Mouse (Mus musculus): ENCODE results near the gene Reln. TPM values are rescaled to one million over a fixed set of nuclear protein-coding genes. Genes with fewer than 3 reads are reported as not detected.

Reln gene
- polyA plus RNA-seq, 1 experiment = 123 TPM

GRCm38 (mm10) chr5:21944579-21944978 lies 399.9 kb downstream of the Reln start:
- DNase-seq (ENCODE audit: extremely low spot score in 1 of 2, low spot score in 1 of 2) = no peak

- DNase-seq (ENCODE audit: extremely low spot score in 1 of 2, low spot score in 1 of 2) = no peak
These were observed 405.1 kb downstream of the Reln start for GRCm38 (mm10) chr5:21939405-21939804.

GRCm38 (mm10) chr5:21938138-21938537 lies 406.4 kb downstream of the Reln start:
- no peak for DNase-seq (ENCODE audit: extremely low spot score in 1 of 2, low spot score in 1 of 2)

- DNase-seq (ENCODE audit: extremely low spot score in 1 of 2, low spot score in 1 of 2) = no peak
These were observed 407.9 kb downstream of the Reln start for GRCm38 (mm10) chr5:21936627-21937026.

- DNase-seq (ENCODE audit: extremely low spot score in 1 of 2, low spot score in 1 of 2) = no peak
These were observed 408.4 kb downstream of the Reln start for GRCm38 (mm10) chr5:21936096-21936495.

GRCm38 (mm10) chr5:21934811-21935396 lies 409.6 kb downstream of the Reln start:
- DNase-seq (ENCODE audit: extremely low spot score in 1 of 2, low spot score in 1 of 2) = no peak

GRCm38 (mm10) chr5:21934173-21934698 lies 410.3 kb downstream of the Reln start:
- no peak for DNase-seq (ENCODE audit: extremely low spot score in 1 of 2, low spot score in 1 of 2)

GRCm38 (mm10) chr5:21933340-21934075 lies 411.0 kb downstream of the Reln start:
- peak in 1 of 2 experiments; percentile 42 for DNase-seq (ENCODE audit: extremely low spot score in 1 of 2, low spot score in 1 of 2)

- DNase-seq (ENCODE audit: extremely low spot score in 1 of 2, low spot score in 1 of 2) = no peak
These were observed 413.4 kb downstream of the Reln start for GRCm38 (mm10) chr5:21931151-21931550.

- DNase-seq (ENCODE audit: extremely low spot score in 1 of 2, low spot score in 1 of 2) = no peak
These were observed 424.2 kb downstream of the Reln start for GRCm38 (mm10) chr5:21920310-21920709.

- DNase-seq (ENCODE audit: extremely low spot score in 1 of 2, low spot score in 1 of 2) = no peak
These were observed 425.2 kb downstream of the Reln start for GRCm38 (mm10) chr5:21919281-21919780.

GRCm38 (mm10) chr5:21915973-21916372 lies 428.5 kb downstream of the Reln start:
- no peak for DNase-seq (ENCODE audit: extremely low spot score in 1 of 2, low spot score in 1 of 2)

- DNase-seq (ENCODE audit: extremely low spot score in 1 of 2, low spot score in 1 of 2) = no peak
These were observed 429.7 kb downstream of the Reln start for GRCm38 (mm10) chr5:21914776-21915175.

- no peak for DNase-seq (ENCODE audit: extremely low spot score in 1 of 2, low spot score in 1 of 2)
These were observed 431.5 kb downstream of the Reln start for GRCm38 (mm10) chr5:21912835-21913530.

- DNase-seq (ENCODE audit: extremely low spot score in 1 of 2, low spot score in 1 of 2) = no peak
These were observed 433.8 kb downstream of the Reln start for GRCm38 (mm10) chr5:21910726-21911125.

- no peak for DNase-seq (ENCODE audit: extremely low spot score in 1 of 2, low spot score in 1 of 2)
These were observed 434.8 kb downstream of the Reln start for GRCm38 (mm10) chr5:21909713-21910112.

GRCm38 (mm10) chr5:21901411-21901810 lies 443.1 kb downstream of the Reln start:
- DNase-seq (ENCODE audit: extremely low spot score in 1 of 2, low spot score in 1 of 2) = no peak

- DNase-seq (ENCODE audit: extremely low spot score in 1 of 2, low spot score in 1 of 2) = no peak
These were observed 443.6 kb downstream of the Reln start for GRCm38 (mm10) chr5:21900891-21901290.

GRCm38 (mm10) chr5:21898875-21899274 lies 445.6 kb downstream of the Reln start:
- DNase-seq (ENCODE audit: extremely low spot score in 1 of 2, low spot score in 1 of 2) = no peak

- no peak for DNase-seq (ENCODE audit: extremely low spot score in 1 of 2, low spot score in 1 of 2)
These were observed 447.9 kb downstream of the Reln start for GRCm38 (mm10) chr5:21896586-21896985.

GRCm38 (mm10) chr5:21894168-21894567 lies 450.3 kb downstream of the Reln start:
- DNase-seq (ENCODE audit: extremely low spot score in 1 of 2, low spot score in 1 of 2) = peak; percentile 28 to 33
